Mouse (Mus musculus) right cerebral cortex, postnatal 4 days (tissue): Measurements from ENCODE around the gene 2700049A03Rik.

Experiments
- DNase-seq: peaks from one replicate; pipeline ENCODE4 v3.0.0-alpha.2; 2022

Gene 2700049A03Rik

DNA sequence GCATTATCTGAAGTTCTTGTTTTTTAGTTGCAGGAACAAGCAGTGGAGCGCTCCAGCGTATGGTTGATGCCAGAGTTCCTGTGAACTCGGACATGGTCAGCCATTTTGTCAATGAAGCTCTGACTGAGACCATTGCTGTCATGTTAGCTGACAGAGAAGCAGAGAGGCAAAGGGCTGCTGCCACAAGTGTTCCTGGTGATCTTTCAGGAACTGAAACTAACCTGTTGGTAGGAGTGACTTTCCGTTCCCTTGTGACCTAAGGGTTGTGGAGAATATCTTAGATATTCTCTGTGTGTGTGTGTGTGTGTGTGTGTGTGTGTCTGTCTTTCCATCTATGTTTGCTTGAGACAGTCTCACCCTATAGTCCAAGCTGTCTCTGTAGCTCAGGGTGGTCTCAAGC is 47.7 kb downstream of the 2700049A03Rik start:
- no peak for DNase-seq

DNA sequence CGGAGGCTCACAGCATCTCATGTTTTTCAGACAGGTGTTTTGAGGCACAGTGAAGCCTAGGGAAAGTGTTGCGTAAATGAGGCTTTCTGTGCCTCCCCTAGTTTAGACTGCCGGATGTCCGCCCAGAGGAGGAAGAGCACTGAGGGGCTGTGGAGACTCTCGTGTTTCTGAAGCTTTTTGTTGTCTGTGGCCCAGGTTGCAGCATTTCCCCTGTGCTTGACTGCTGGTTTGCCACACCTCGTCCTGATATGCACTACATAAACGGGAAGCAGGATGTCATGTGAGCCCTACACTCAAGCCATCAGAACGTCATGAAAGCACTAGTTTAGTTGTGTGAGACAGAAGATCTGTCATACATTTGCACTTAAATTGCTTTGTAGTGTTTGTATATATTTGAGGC is 56.1 kb downstream of the 2700049A03Rik start:
- no peak for DNase-seq

DNA sequence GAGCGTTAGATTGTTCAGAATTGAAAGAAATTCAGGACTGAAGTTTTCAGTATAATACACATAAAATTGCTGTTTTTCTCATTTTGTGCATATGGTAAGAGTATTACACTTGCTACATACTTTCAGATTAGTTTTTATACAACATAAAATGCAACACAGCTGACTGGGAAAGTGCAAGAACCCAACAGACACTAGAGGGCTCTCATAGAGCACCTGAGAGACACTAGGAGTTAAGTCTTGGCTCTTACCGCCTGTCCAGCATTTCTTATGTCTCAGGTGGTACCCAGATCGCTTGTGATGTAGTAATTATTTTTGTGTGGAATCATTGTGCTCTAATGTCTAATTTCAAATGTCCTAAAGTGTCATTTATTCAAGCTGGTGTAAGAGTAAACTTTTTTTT is 61.0 kb downstream of the 2700049A03Rik start:
- no peak for DNase-seq

DNA sequence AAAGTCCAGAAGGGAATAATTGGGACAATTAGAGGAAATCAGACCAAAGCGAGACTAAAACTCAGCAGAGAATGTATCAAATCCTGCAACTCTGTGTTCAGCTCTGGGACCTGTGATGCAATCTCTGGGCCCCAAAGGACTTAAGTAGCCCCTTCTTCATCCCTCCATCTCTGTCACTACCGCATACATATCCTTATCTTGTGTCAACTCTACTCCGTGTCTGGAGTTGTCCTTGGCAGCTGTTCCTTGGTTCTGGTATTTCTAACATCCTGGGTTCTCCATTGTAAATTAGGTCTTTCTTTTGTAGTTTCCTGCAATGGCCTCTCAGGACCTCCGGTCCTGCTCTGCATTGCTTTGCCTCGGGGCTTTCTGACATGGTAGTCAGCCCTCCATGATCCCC is 65.1 kb downstream of the 2700049A03Rik start:
- no peak for DNase-seq

DNA sequence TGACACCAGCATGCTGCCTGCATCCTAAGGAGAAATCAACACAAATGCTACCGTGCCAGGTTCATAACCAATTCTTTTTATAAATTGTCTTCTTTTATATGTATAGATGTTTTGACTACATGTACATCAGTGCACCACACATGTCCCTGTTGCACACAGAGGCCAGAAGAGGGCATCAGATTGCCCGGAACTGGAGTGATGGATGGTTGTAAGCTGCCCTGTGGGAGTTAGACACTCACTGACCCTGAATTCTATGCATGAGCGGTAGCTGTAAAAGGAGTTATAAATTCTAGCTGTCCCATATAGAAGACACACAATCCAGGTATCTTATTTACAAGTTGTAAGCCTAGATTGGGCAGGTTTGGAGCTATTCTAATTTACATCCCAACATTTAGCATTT is 67.7 kb downstream of the 2700049A03Rik start:
- no peak for DNase-seq

DNA sequence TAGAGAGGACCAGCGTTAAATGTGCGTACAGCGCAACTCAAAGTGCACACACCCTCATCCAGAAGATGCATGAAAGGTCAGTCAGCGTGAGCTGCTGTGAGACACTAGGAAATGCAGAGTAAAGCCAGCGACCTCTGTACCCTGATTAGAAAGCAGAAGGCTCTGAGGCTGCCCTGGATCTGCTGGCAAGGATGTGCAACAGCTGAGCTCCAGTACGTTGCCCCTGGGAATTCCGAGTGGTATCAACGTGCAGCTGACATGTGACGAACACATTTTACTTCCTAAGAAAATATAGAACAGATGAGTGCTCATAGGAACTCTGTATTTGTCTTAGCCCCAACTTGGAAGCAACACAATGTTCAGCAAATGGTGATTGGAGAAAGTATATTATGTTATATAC is 80.5 kb downstream of the 2700049A03Rik start:
- no peak for DNase-seq

DNA sequence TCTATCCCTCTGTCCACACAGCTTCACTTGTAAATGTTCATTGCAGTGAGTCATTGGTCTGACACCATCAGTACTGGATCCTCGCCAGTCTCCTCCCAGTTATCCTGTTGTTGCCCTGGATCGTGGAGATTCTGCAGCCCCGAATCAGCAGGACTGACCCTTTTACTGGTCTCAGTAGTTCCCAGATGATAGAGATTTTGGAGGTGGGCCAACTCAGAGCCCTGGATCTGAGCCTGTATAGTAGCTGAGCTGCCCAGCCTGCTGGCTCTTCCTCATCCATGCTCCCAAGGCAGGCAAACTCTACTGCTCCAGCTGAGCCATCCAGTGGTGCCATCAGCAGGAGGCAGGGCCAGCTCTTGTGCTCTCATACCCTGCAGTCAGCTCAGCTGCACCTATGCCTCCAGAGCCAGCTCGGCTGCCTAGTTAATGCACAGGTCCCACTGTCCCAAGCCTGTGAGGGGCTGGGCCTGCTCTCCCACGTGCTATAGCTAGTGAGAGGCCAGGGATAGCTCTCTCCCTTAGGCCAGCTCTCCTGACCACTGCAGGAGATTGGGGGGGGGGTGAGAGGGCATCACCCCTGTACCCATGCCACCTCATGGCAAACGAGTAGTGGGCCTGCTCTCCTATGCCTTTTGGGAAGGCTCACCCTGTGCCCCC is 81.3 kb downstream of the 2700049A03Rik start:
- DNase-seq: no peak

DNA sequence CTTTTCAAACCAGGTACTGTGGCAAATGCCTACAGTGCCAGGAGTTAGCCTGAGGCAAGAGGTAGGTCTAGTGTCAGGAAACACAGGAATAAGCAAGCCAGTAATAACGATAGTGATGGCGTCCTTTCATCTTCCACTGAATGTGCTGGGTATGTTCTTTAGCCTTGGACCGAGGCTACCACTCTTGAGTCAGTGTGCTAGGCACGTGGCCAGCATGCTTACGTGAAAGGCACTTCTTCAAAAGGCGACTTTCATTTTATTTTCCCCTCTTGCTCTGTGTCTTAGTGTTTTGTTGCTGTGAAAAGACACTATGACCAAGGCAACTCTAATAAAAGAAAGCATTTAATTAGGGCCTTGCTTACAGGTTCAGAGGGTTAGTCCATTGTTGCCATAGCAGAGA is 86.1 kb downstream of the 2700049A03Rik start:
- no peak for DNase-seq

DNA sequence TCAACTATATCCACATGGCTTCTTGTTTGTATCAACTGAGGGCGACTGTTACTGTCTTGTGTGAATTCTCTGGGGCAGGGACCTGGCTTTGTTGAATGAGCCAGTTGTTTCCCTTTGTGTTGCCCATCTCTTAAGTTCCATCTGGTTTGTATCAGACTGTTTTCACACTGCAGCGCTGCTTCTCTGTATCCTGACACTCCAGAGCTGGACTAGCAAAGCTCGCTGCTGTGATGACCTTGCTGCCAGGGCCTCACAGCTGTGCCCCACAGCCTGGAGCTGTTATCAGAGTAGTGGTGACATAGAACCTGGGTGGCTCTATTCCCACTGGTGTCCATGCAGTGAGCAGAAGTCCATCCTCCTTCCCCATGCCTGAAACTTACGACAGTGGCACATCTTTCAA is 91.1 kb downstream of the 2700049A03Rik start:
- DNase-seq: no peak

DNA sequence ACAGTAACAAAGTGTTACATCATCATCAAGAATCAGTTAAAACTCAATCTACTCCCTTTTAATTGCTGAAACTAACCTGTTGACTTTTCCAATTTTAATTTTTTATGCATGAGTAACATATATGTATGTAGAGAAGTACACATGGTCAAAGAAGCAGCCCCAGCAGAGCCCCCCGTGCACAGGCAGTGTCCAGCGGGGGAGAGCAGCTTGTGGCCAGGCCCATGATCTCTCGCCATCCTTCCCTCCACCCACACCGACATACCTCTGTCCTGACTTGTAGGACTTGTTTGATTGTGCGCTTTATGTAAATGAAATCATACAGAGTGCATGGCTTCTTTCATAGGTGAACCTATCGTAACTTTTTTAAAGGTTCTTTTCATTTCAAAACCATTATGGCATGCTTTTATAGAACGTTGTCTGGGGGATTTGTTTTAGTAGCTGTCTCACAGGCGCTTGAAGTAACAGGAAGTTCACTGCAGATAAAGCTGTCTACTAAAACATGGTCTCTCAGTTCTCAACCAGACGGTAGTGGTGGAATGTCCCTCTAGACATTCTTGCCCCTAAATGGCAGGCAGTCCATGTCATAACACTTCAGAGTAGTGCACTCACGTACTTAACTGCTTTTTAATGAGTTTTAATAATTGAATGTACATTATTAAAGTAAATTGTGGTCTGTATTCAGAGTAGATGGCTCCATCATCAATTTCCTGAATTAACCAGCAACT is 92.4 kb downstream of the 2700049A03Rik start:
- no peak for DNase-seq

DNA sequence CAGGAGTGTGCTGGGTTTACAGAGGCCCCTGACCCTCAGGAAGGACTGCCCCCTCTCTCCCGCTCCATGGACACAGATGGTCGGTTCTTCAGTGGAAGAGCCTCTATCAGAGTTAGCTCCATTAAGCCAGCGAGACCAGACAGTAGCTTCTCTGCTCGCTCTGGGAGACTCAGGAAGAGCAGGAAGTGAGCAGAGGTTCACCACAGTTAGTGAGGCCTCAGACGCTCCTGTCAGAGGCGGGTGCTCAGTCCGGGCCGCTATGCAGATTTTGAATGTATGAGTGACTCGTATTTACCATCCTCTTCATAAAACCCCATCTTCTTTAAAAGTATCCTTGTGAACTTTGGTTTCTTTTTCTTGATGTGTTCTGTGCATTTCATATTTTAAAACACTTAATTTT is 94.9 kb downstream of the 2700049A03Rik start:
- DNase-seq: no peak

DNA sequence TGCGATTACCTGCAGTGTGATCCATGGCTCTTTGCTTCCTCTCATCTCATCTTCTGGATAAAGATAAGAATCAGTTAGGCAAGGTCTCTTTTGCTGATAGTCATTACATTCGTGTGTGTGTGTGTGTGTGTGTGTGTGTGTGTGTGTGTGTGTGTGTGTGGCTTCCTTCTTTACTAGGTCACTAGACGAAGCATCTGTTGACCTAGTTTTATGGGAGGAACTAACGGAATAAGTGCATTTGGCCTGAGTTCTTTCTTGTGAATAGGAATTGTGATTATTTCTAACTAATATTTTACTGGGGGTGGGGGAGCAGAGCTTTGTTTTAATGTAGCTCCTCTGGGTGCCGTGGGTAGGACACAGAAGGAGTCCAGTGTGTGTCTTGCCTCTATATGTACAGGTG is 96.8 kb downstream of the 2700049A03Rik start:
- no peak for DNase-seq

DNA sequence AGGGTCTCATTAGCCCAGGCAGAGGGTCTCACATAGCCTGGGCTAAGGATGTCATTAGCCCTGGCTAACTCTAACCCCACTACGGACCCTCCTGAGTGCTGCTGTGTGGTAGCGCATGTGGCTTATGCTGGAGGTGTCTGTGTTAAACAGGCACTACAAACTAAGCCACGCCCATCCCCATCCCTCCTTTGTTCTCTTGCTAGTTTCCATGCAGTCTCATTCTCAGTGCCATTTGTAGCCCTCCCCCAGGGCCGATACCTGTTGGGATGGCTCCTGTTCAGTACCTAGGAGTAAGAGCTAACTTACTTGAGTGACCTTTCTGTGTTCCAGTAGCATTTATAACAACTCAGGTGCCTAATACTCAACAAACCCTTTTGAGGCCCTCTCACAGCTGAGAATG is 100.4 kb downstream of the 2700049A03Rik start:
- DNase-seq: no peak

DNA sequence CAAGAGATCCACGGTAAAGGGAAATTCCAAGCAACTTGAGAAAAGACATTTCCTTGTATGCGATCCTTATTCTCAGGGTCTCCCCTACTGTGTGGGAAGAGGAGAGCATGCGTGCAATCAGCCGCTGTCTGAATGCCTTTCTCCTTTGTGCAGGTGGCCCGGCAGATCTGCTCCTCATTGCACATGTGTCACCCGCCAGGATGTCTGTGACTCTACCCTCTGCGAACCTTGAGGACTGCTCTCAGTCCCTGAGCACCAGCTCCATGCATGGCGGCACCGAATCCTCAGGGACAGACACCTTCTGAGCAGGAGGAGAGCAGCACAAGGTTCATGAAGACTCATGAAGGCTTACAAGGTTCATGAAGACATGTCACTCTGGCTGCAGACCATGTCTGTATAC is 106.1 kb downstream of the 2700049A03Rik start:
- DNase-seq: no peak

DNA sequence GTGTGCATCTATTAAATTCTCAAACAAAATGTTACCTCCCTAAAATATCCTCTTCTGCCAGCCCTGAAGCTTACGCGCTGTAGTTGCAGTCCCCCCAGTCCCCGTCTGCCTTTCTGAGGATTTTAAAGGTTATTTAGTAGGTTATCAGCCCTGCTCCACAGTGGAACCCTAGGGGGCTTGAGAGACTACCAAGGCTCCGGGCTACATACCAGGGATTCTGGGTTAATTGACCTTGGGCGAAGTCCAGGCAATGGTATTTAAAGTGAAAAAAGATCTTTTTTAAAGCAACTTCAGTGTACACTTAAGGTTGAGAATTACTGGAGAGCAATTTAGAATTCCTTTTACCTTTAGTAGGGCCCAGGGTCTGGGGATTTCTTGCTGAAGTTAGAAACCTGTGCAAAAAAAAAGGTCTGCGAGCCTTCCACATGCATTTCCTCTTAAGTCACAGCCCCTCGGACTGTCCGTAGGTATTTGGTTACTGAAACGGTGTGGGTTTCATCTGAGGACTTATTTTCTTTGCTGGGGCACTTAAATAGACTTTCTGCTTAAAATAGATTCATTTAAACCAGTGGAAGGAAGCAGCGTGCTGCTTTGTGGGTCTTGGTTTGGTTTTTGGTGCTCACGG is 108.2 kb downstream of the 2700049A03Rik start:
- DNase-seq: no peak

DNA sequence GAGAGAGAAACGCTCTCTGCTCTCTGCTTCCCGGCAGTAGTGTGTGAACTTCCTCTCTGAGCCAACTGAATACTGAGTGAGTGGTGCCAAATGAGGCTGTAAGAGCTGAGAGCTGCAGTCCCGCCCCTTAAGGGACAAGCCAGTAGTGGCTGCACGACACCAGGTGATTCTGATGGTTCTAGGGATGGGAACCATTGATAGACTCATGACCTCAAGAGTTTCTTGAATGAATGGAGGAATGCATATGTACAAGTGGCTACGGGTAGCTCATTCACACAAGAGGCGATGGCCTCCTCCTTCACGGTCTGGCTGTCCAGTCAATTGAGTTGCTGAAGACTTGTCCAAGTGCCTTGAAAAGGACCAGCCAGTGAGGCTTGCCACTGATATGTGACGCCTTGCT is 110.5 kb downstream of the 2700049A03Rik start:
- no peak for DNase-seq

DNA sequence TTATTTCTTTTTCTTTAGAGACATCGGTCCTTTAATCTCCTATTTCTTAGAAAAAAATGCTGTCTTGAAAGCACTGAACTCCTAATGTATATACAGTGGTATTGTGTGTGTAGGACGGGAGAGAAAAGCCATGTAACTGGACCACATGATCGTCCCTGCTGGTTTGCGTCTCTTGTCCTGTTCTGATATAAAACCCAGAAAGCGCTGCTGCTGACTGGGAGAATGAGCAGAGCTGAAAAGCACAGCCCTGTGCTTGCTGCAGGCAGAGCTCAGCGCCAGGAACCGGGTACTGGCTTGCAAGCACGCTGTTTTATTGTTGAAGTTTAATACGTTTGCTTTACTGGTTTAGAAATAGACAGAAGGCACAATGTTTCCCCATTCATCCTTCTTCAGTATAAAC is 112.7 kb downstream of the 2700049A03Rik start:
- DNase-seq: peak; percentile 12

DNA sequence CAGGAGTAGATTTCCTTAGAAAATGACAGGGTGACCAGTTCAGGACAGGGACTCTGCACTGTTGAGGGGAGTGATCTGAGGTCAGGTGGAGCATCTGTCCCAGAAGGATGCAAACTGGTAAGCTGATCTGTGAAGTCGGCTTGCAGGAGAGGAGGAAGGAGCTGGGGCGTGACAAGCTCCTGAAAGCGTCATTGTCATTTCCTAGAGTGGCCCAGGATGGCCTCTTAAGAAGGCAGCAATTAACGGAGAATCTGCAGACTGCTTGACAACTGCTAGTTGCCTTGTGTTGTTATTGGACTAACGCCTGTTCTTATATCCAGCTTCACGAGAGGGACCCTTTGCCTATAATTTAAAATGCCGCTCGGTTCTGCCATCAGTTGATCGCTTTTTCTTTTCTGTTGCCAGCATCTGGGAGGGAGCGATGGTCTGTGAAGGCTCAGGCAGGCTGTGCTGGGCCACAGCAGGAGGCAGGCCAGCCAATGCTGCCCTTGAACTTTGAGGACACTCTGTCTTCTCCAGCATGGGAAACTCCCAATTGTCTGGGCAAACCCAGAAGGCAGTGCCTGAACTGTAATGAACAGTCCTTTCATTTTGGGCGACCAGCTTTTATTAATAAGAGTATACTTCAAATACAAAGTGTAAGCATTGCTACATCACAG is 116.0 kb downstream of the 2700049A03Rik start:
- no peak for DNase-seq

DNA sequence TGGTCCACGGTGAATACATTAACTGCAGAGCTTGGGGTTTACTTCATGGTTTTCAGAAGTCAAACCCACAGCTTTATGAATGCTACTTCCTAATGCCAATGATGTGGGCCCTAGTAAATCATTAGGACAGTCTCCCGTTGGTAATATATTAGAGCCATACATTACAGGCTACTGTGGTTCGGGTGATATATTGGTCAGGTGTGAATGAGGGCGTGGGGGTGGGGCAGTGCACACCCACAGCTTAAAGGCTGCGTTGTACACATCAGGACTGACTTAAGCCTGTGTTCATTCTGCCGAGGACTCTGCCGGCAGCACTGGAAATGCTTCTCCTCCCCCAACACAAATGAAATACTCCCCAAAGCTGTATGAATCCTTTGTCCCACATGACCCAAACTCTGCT is 118.1 kb downstream of the 2700049A03Rik start:
- DNase-seq: no peak

DNA sequence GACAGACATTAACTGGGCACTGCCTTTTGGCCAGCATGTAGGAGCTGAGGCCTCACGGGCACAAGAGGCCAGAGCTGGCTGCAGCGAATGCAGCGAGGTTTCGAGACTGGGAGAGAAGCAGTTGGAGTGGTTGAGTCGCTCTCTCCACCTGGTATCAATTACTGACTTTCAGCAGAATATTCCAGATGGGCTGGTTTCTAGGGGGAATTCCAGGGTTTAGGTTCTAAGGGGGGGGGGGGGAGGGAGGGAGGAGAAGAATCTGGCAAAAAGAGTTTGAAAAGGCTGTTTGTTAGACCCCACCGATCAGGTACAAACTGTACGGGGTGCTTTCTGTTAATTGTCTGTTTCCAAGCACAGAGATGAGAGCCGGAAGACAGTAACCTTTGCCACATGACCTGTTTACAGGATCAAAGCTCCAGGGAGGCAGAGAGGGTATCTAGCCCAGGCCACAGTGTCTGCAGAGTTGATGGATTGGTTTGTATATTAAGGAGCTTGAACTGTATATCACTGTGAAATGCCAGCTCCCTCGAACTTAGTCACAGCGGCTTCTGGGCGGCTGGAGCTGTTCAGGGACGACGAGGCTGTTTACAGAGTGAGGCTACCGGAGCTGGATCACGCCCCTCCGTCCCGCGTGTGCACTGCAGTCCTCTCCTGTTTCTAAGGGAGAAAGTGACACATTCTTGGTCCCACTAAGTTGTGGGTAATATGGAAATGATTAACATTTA is 121.7 kb downstream of the 2700049A03Rik start:
- DNase-seq: no peak

DNA sequence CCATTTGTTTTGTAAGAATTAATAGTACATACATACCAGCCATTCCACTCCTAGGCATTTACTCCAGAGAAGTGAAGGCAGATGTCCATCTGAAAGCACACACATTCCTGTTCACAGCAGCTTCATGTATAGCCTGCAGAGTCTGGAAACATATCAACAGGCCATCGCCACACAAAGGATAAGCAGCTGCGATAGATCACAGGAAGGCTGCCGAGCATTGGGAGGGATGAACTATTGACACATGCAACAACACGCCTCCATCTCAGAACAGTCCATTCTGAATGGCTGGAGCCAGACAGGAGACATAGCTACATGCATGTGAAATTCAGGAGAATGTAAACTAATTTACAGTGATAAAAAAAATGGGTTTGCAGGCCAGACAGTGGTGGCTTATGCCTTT is 127.6 kb downstream of the 2700049A03Rik start:
- DNase-seq: no peak

DNA sequence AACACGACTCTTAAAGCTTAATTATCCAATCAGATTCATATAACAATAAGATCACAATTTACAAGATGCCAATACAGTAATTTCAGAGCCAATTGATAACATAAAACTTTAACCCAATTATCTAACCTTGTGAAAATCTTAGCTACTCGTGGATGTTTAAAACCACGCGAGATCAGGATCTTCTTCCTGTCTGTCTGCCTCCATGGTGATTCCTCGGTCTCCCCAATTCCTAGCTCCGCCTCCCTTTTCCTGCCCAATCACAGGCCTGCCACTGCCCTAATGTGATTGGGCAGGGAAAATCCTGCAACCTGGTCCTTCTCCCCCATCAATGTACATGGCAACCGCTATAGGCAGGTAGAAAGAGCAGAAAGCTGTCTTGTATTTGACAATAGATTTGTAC is 132.7 kb downstream of the 2700049A03Rik start:
- DNase-seq: no peak

DNA sequence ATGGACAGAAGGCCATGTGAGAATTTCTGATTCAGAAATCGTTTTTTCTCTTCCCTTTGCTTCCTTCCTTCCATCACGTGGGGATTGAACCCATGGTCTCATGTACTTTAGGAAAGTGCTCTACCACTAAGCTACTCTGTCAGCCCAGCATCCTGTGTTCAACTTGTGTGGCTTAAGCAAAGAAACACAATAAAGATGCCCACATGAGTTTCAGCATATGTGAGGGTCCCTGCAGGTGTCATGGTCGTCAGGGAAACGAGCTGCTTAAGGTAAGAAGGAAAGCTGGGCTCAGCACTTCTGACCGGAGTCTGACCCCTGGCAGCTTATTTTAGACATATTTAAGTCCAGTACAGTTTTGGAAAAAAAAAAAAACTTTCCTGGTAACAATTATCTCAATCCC is 134.5 kb downstream of the 2700049A03Rik start:
- no peak for DNase-seq
